Mouse (Mus musculus) gastrocnemius, postnatal 14 days (tissue): ENCODE data around the gene Togaram2. TPM values are rescaled to one million over a fixed set of nuclear protein-coding genes. Genes with fewer than 3 reads are reported as not detected.

Experiments used
- total RNA-seq, 2 experiments: library from RNA; stranded (reverse); gene quantifications; 2 replicates each; pipeline ENCODE4 v1.2.3; 2021

Togaram2 gene
- total RNA-seq, 2 experiments from 2014 or later, result 0.82 to 1.1 TPM

Other genes with a start within 250 kb of the Togaram2 start
- under 1 TPM; 0.78 to 0.86 TPM for gene Gm4707, start 213.3 kb upstream of the Togaram2 start, total RNA-seq
- gene Smchd1, start 197.9 kb upstream of the Togaram2 start, total RNA-seq, result 10 to 100 TPM; 13.8 to 14.0 TPM
- 1 to 10 TPM; 2.2 to 2.3 TPM for gene Ndc80, start 146.4 kb upstream of the Togaram2 start, total RNA-seq
- under 1 TPM; 0.22 to 0.25 TPM for gene Spdya, start 121.2 kb upstream of the Togaram2 start, total RNA-seq
- 10 to 100 TPM; 24.7 to 26.3 TPM for gene Wdr43, start 57.4 kb upstream of the Togaram2 start, total RNA-seq
- not detected for gene Pcare, start 79.6 kb downstream of the Togaram2 start, total RNA-seq
- gene Clip4, start 95.2 kb downstream of the Togaram2 start, total RNA-seq, result 10 to 100 TPM; 44.7 to 58.8 TPM